Mouse (Mus musculus) neural tube, embryonic 12.5 days (tissue): ENCODE measurements around the gene Rexo2. TPM values are rescaled to one million over a fixed set of nuclear protein-coding genes. Genes with fewer than 3 reads are reported as not detected.
A peak's percentile ranks its signal among the peaks of the same experiment; 100 is the strongest.
"Not testable (repeated sequence)": the region's sequence is repeated elsewhere in the genome, so short reads cannot be mapped to it uniquely, and the experiment has no call there.

Experiments used
- ATAC-seq: fragments of 200-750 bp; cut with Nextera tagmentation; 2 replicates; pipeline ENCODE4 v1.8.0; 2017; ENCODE audit warnings: low read depth, mild to moderate bottlenecking, moderate TSS enrichment, moderate library complexity; ENCODE audit not compliant: low FRiP score
- H3K27ac ChIP-seq: fragments of 300-500 bp; sonication (generic); 2 replicates; pipeline ENCODE4 v1.5.1; 2016
- H3K27me3 ChIP-seq: fragments of 300-500 bp; sonication (generic); replicated peaks from 2 replicates; pipeline ENCODE4 v1.6.1; 2016; ENCODE audit warnings: mild to moderate bottlenecking
- H3K36me3 ChIP-seq: fragments of 300-500 bp; sonication (generic); 2 replicates; pipeline ENCODE4 v1.6.1; 2016; ENCODE audit warnings: mild to moderate bottlenecking
- H3K4me1 ChIP-seq: fragments of 300-500 bp; sonication (generic); 2 replicates; pipeline ENCODE4 v1.6.1; 2016
- H3K4me2 ChIP-seq: fragments of 300-500 bp; sonication (generic); replicated peaks from 2 replicates; pipeline ENCODE4 v1.6.1; 2016; ENCODE audit warnings: mild to moderate bottlenecking
- H3K4me3 ChIP-seq: fragments of 300-500 bp; sonication (generic); 2 replicates; pipeline ENCODE4 v1.5.1; 2016
- H3K9ac ChIP-seq: fragments of 300-500 bp; sonication (generic); 2 replicates; pipeline ENCODE4 v1.6.1; 2016; ENCODE audit warnings: mild to moderate bottlenecking
- H3K9me3 ChIP-seq: fragments of 300-500 bp; sonication (generic); 2 replicates; pipeline ENCODE4 v1.6.1; 2016; ENCODE audit warnings: mild to moderate bottlenecking
- WGBS: fragments of 180-500 bp; shearing (Covaris S2); methylation state at CpG from one replicate; pipeline ENCODE4 v1.1.7; 2016; 5-methylcytosine and 5-hydroxymethylcytosine counted together
- polyA plus RNA-seq: library from polyadenylated mRNA; unstranded; fragments of >200 nt; fragmentation: Nextera tagmentation; extraction: Ambion mirVana; gene quantifications from 2 replicates; pipeline ENCODE4 v1.2.1, GENCODE M21; 2016

The Rexo2 gene
- polyA plus RNA-seq = 89.9 and 93.8 TPM in 2 replicates

DNA sequence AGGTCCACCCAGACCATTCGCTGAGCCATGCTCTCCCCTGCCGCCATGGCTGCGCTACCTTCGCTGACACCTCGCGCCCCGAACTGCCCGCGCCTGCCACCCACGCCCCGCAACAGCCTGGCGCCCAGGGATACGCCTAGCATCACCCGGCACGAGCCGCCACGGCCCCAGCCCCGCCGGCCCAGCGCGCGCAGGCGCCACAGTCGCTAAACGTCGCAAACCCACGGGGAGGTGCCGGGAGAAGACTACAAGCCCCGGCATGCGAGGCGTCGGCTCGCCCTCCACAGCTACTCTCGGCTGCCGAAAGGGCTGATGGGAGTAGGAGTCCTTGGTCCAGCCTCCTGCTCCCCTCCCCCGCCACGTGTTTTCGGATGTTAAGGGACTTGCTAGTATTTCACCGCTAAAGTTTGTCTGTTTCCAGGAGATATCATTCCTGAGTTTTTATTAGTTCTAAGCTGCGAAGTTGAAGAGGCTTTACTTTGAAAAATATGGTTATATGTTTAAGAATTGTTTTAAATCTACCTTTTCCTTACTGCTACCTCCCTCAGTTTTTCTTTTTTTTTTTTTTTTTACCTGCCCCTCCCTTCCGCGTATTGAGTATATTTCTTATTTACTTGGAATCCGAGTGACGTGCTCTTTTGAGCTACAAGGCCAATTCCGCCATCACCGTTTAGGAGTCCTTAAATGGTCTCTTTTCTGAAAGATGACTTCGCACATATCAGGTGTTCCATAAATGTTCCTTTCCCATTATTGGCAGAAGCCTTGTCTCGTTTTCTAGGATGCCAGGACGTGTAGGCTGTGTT lies at the start of gene Rexo2:
TSS of gene Rexo2 (minus strand) at position 213 of the 803 bp plus-strand sequence.
- Histone ChIP-seq H3K27me3 (no peaks in the 10 kb centered on the region), H3K27ac (no peak within 1 kb of the TSS), H3K9ac (peak within 1 kb of the TSS; percentile 72), H3K36me3 (peaks cover 6% of the 10 kb centered on the region), H3K4me3 (peak within 1 kb of the TSS; percentile 87), H3K4me2 (peak within 1 kb of the TSS; percentile 94), H3K9me3 (no peaks in the 10 kb centered on the region), H3K4me1 (peaks cover 11% of the 10 kb centered on the region)
- peak; percentile 99 for ATAC-seq
- 1% methylated on average over 49 of the region's 49 CpGs for WGBS

DNA sequence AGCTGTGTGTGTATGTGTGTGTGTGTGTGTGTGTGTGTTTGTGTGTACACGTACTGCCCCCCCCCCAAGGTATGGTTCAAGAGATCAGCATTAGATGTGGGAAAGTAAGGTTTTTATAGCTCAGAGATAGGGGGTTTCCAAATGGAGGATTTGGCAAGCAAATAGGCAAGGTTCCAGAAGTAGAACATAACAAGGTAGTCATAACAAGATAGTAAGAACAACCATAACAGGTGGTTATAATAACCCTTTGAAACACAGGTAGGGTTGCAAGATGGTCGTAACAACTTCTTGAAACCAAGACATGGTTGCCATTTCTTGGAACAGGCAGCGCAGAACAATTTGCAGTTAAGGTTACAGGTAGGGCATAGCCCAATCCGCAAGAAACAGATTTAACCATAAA lies 46.1 kb upstream of the Rexo2 start:
- Histone ChIP-seq H3K27ac (no peak overlapping the region), H3K27me3 (no peaks in the 10 kb centered on the region), H3K4me1 (no peaks in the 10 kb centered on the region), H3K4me3 (no peak overlapping the region), H3K4me2 (no peak overlapping the region), H3K36me3 (no peaks in the 10 kb centered on the region), H3K9ac (no peak overlapping the region), H3K9me3 (no peaks in the 10 kb centered on the region)
- 91% methylated on average over 4 of the region's 4 CpGs for WGBS
- no peak for ATAC-seq

DNA sequence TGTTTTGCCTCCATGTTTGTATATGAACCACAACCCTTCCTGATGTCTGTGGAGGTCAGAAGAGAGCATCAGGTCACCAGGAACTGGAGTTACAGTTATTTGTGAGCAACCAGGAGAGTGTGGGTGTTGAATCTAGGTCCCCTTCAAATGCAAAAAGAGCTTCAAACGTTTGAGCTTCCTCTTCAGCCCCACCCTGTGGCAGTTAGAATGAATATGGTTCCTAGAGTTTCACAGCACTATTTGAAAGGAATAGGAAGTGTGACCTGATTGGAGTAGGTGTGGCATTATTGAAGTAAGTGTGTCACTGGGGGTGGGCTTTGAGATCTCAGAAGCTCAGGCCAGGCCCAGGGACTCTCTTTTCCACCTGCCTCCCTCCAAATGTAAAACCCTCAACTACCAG lies 45.1 kb upstream of the Rexo2 start:
- H3K36me3 ChIP-seq = no peaks in the 10 kb centered on the region
- H3K27me3 ChIP-seq = no peaks in the 10 kb centered on the region
- no peak for ATAC-seq
- no peak overlapping the region for H3K9ac ChIP-seq
- H3K4me3 ChIP-seq = no peak overlapping the region
- H3K9me3 ChIP-seq = no peaks in the 10 kb centered on the region
- H3K27ac ChIP-seq = no peak overlapping the region
- H3K4me2 ChIP-seq = no peak overlapping the region
- H3K4me1 ChIP-seq = no peaks in the 10 kb centered on the region
- WGBS = 8% methylated on average over 1 of the region's 1 CpGs

DNA sequence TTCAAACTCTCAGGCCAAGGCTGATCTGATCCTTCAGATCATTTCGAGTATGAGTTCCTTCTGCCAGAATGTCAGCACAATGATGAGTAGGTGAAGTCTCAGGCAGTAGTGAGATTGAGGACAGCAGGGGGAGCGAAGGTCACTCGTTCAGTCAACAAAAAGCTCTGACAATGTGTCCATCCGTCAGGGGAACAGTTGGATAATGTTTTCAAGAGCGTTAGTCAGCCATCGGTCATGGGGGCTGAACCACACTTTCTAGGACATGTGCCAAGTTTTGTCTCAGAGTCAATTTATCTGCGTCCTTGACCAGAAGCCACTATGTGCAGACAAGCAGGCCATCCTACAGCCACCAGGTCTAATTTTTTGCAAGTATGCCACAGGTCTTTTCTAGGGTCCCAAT lies 40.0 kb upstream of the Rexo2 start:
- not testable (repeated sequence) for H3K9ac ChIP-seq, H3K9me3 ChIP-seq, H3K4me3 ChIP-seq, H3K27me3 ChIP-seq, H3K4me1 ChIP-seq, H3K4me2 ChIP-seq, ATAC-seq, H3K36me3 ChIP-seq, H3K27ac ChIP-seq
- 26% methylated on average over 5 of the region's 7 CpGs for WGBS

DNA sequence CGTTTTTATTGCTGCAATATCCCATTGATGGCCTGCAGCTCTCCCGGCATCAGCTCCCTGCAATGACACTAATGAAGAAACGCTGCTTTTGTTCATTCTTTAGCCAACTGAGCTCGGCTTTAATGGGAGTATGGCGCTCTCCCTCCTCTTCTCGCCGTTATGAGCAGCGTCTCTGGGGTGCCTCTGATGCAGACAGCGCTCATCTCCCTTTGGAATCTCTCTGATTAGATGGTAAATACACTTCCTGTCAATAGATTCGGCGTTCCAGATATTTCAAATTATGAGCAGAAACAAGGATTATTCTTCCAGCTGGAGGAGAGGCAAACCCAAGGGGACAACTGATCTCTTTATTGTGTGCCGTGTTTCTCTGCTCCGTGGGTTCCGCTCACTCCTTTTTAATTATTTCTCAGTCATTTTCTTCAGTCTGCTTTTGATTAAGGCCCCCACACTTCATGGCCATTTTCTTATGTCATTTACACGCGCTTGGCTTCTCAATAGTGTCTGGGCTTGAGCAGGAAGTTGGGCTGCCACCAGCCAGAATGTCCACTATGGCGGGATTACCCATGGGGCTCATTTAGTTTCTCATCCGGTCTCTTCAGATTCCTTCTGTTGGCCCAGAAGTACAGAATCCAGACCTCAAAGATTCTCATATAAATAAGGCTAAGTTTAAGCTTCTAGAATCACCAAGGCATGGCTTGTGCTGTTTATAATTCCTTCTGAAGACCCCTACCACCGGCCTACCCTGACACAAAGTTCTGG lies 37.1 kb upstream of the Rexo2 start:
- Histone ChIP-seq H3K27ac (peak overlapping the region; percentile 42; the same call in 1 of the 2 replicates), H3K4me3 (no peak overlapping the region)
- no peak for ATAC-seq

DNA sequence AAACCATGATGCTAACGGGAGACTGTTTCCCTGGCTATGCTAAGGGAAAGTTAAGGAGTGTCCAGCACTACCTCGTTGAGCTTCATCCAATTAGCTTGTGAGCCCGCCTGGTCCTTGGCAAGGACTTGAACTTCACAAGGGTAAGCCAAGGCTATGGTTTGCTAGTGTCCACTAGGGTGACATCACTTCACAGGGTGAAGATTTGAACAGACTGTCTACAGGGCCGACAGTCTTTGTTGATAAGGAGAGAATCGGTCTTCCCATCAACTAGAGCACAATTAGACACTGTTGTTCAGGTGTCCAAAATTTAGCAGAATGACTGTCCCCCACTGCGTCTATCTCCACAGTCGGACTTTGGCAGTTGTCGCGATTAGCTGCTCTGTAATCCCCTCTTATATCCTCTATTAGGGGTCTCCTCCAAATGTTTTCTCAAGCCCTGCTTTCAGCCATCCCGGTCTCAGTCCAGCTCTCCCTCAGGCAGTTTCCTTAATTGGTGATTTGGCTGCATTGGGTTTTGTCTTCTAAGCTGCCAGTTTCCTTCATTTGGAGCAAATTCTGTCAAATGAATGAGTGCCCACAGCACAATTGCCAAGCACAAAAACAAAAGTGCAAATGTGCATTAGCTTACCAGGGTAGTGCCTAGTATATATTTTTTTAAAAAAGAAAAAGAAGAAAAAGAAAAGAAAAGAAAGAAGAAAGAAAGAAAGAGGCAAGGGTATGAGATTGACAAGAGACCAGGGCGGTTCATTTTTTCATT lies 36.4 kb upstream of the Rexo2 start:
- Histone ChIP-seq H3K4me3 (no peak overlapping the region), H3K4me1 (no peaks in the 10 kb centered on the region), H3K9me3 (no peaks in the 10 kb centered on the region), H3K27ac (no peak overlapping the region), H3K4me2 (peak overlapping the region; percentile 35), H3K9ac (no peak overlapping the region), H3K36me3 (no peaks in the 10 kb centered on the region), H3K27me3 (no peaks in the 10 kb centered on the region)
- WGBS = 58% methylated on average over 11 of the region's 11 CpGs
- ATAC-seq = no peak

More for the DNA sequence above, 37.1 kb upstream of the Rexo2 start:
- H3K9ac ChIP-seq = no peak overlapping the region
- no peaks in the 10 kb centered on the region for H3K9me3 ChIP-seq
- H3K4me1 ChIP-seq = no peaks in the 10 kb centered on the region
- no peaks in the 10 kb centered on the region for H3K27me3 ChIP-seq
- no peaks in the 10 kb centered on the region for H3K36me3 ChIP-seq
- H3K4me2 ChIP-seq = peak overlapping the region; percentile 35
- whole genome bisulfite sequencing = 40% methylated on average over 19 of the region's 19 CpGs

DNA sequence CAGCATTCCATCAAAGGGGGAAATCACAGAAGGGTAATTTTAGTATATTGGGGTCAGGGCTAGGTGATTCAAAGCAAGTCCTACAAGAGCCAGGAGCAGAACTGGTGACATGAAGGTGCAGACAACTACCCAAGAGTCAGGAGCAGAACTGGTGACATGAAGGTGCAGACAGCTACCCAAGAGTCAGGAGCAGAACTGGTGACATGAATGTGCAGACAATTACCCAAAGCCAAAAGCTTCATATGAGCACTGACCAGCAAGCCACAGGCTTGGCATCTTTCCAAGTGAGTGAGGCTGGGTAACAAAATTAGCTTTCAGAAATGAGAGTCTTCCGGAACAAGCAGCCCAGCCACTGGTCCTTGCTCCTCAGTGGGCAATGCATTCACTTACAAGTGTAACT lies 34.9 kb upstream of the Rexo2 start:
- no peaks in the 10 kb centered on the region for H3K27me3 ChIP-seq
- WGBS = 81% methylated on average over 1 of the region's 1 CpGs
- no peaks in the 10 kb centered on the region for H3K4me1 ChIP-seq
- no peaks in the 10 kb centered on the region for H3K9me3 ChIP-seq
- H3K4me3 ChIP-seq = no peak overlapping the region
- no peak for ATAC-seq
- no peaks in the 10 kb centered on the region for H3K36me3 ChIP-seq
- no peak overlapping the region for H3K27ac ChIP-seq
- no peak overlapping the region for H3K4me2 ChIP-seq
- no peak overlapping the region for H3K9ac ChIP-seq

DNA sequence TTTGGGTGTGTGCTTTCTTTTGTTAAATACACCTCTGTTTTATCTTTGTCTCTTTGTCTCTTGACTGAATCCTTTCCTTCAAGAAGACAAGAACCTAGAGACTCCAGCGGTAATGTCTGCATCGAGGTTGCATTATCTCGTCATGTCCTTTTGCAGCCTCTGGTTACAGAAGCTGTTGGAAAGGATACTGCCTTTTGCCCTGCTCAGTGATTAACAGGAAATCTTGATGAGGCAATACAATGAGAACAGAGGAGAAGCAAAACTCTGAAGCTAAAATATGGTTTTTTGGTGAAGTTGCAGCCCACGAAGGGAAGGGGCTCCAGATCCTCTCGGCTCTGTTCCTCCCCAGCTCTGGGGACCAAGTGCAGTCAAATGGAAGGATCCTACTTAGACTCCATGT lies 29.7 kb upstream of the Rexo2 start:
- H3K9ac ChIP-seq = no peak overlapping the region

DNA sequence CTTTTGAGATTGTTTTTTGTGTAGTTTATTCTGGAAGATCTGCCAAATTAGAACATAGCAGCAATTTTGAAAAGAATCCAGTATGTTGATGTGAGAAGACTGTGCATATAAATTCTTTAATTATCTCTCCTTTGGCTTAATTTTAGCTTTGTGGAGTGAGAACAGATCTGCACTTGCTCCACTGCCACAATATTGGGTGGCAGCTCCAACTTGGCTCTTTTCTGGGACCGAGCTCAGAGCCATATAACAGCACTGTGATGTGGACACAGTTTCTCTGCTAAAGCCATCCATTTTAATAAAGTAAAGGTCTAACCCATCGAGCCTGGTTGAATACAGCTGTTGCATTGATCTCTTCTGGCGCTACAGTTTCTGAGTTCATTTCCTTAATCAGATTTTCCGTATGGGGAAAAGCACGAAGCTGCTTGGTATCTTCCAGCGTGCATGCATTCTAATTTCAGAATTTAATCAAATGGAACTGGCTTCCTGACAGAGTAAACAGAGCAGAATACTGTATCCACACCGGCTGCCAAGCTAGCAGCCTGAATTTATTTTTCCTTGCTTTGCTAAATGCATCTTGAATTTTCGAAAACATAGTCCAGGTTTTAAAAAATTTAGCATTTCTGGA lies 24.4 kb upstream of the Rexo2 start:
- Histone ChIP-seq H3K36me3 (no peaks in the 10 kb centered on the region), H3K4me1 (no peaks in the 10 kb centered on the region), H3K9ac (no peak overlapping the region), H3K27ac (no peak overlapping the region), H3K4me2 (no peak overlapping the region), H3K9me3 (no peaks in the 10 kb centered on the region), H3K4me3 (no peak overlapping the region), H3K27me3 (no peaks in the 10 kb centered on the region)
- ATAC-seq = no peak
- WGBS = 75% methylated on average over 8 of the region's 8 CpGs

More for the DNA sequence above, 29.7 kb upstream of the Rexo2 start:
- no peak for ATAC-seq
- Histone ChIP-seq H3K36me3 (no peaks in the 10 kb centered on the region), H3K27ac (no peak overlapping the region), H3K4me2 (no peak overlapping the region), H3K9me3 (no peaks in the 10 kb centered on the region), H3K4me3 (no peak overlapping the region), H3K4me1 (no peaks in the 10 kb centered on the region), H3K27me3 (no peaks in the 10 kb centered on the region)
- 91% methylated on average over 5 of the region's 5 CpGs for WGBS

DNA sequence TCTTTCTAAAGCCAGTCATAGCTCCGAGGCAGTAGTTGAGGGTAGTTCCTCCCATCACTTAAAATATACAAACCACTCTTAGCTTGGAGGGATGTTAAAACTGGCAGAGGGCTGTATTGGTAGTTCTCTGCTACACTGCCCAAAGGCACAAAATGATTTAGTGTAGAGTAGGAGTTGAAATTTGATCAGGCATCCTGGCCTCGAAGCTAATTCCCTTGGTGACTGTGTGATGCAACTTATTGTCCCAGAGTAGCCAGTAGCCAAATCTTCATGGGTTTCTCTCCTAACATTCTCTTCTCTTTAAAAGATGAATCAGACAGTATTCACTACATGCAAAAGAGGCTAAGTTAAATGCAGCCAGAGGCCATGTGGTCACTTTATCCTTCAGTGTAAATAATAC lies 22.6 kb upstream of the Rexo2 start:
- Histone ChIP-seq H3K9ac (no peak overlapping the region), H3K4me3 (no peak overlapping the region), H3K4me1 (no peaks in the 10 kb centered on the region), H3K27ac (no peak overlapping the region), H3K4me2 (no peak overlapping the region), H3K9me3 (no peaks in the 10 kb centered on the region), H3K36me3 (no peaks in the 10 kb centered on the region), H3K27me3 (no peaks in the 10 kb centered on the region)
- 66% methylated on average over 2 of the region's 2 CpGs for WGBS
- no peak for ATAC-seq

DNA sequence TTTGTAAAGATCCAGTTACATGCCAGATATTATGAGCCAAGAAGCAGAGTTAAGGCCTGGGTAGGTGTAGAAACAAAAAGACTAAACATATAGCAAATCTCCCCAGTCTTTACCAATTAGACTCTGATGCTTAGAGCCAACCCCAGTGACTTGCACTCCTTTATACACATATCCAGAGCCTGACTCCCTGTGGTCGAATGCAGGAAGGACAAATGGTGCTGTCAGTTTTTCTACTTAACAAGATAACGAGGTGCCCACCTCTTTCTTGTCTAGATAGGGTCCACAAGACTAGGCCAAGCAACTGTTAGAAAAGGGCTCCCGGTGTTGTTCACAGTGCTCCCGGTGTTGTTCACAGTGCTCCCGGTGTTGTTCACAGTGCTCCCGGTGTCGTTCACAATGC lies 20.8 kb upstream of the Rexo2 start:
- H3K4me3 ChIP-seq = no peak overlapping the region
- H3K9ac ChIP-seq = no peak overlapping the region
- no peaks in the 10 kb centered on the region for H3K27me3 ChIP-seq
- H3K36me3 ChIP-seq = no peaks in the 10 kb centered on the region
- H3K4me1 ChIP-seq = peaks cover 1% of the 10 kb centered on the region; the same call in 1 of the 2 replicates
- ATAC-seq = no peak
- no peak overlapping the region for H3K4me2 ChIP-seq
- no peaks in the 10 kb centered on the region for H3K9me3 ChIP-seq
- no peak overlapping the region for H3K27ac ChIP-seq
- 84% methylated on average over 7 of the region's 7 CpGs for WGBS

DNA sequence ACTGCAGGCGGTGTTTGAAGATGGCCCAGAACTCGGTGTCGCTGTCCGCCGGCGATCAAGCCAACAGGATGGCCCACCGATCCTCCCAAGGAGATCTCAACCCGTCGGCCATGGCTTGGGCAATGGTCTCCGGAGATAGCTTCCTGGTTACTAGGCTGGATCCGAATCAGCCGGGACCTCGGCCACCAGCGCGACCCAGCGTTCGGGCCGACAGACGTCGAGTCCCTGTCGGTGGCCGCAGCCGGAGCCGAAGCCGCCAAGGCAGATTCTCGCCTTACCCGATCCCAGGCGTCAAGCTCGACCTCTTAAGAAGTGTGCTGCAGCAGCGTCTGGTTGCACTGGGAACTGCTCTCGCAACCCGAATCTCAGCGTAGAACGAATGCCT lies 15.1 kb upstream of the Rexo2 start:
- H3K27ac ChIP-seq = peak overlapping the region; percentile 89
- H3K4me3 ChIP-seq = peak overlapping the region; percentile 85
- no peaks in the 10 kb centered on the region for H3K27me3 ChIP-seq
- peak overlapping the region; percentile 88 for H3K9ac ChIP-seq
- H3K4me1 ChIP-seq = peaks cover 15% of the 10 kb centered on the region
- ATAC-seq = peak; percentile 75
- 4% methylated on average over 34 of the region's 34 CpGs for WGBS
- peak overlapping the region; percentile 87 for H3K4me2 ChIP-seq
- peaks cover 22% of the 10 kb centered on the region for H3K36me3 ChIP-seq
- H3K9me3 ChIP-seq = no peaks in the 10 kb centered on the region
